Mouse (Mus musculus): Measurements from ENCODE around the gene Gnao1.

Gene Gnao1

DNA sequence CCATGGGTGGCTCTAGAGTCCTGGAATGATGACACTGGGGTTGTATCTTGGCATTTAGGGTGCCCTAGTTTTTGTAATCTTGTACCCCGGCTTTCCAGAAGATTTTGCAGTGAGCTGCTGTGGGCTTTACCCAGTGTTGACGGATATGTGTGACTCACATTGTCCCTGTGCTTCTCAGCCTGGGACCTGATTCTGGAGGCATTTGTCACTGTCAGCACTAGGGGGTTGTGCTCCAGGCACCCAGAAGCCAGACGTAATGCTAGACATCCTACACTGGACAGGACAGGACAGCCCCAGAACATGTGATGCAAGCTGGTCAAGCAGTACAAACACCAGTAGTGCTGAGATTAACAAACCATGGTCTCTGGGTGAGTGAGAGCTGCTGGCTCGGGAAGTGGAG is 136.0 kb downstream of the Gnao1 start:
- no peak for DNase-seq (ENCODE audit: low read depth)

DNA sequence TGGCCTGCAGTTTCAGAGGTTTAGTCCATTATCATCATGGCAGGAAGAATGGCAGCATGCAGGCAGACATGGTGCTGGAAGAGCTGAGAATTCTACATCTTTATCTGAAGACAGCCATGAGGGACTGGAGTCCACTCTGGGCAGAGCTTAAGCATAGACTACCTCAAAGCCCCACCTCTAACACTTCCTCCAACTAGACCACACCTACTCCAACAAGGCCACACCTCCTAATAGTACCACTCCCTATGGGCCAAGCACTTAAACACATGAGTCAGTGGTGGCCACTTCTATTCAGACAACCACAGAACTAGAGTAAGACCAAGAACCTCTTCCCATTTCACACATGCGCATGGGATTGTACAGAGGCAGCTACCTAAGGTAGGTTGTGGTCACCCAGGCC is 136.6 kb downstream of the Gnao1 start:
- DNase-seq (ENCODE audit: low read depth) = peak; percentile 38

DNA sequence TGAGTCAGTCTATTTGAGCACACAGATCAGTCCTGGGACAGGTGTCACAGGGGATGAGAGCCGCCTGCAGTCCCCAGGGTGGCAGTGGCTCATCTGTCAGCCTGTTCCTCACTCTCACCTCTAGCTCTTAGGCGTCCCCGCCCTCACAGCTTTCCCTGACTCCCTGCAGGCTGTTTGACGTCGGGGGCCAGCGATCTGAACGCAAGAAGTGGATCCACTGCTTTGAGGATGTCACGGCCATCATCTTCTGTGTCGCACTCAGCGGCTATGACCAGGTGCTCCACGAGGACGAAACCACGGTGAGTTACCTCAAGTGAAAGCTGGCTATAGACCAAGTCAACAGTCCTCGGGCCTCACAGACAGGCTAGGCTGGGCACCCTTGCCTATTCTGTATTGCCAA is 140.4 kb downstream of the Gnao1 start:
- DNase-seq (ENCODE audit: low read depth) = no peak

GRCm38 (mm10) chr8:93952511-93952910 is 142.7 kb downstream of the Gnao1 start:
- DNase-seq (ENCODE audit: low read depth) = no peak

DNA sequence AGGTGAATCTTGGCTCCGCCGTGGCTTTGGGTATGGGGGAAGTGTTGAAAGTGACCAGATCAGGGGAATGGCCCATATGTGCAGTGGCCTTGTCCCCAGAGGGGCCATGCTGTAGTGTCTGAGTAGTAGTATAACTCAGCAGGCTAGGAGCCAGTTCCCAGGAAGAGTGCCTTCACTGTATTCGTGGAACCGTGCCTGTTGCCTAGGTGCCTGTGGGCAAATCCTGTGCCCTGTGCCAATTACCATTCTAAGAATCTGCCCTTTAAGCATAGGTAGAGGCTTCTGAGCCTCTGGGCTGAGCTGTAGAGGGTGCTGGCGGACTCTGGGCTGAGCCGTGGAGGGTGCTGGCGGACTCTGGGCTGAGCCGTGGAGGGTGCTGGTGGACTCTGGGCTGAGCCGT is 148.6 kb downstream of the Gnao1 start:
- no peak for DNase-seq (ENCODE audit: low read depth)

DNA sequence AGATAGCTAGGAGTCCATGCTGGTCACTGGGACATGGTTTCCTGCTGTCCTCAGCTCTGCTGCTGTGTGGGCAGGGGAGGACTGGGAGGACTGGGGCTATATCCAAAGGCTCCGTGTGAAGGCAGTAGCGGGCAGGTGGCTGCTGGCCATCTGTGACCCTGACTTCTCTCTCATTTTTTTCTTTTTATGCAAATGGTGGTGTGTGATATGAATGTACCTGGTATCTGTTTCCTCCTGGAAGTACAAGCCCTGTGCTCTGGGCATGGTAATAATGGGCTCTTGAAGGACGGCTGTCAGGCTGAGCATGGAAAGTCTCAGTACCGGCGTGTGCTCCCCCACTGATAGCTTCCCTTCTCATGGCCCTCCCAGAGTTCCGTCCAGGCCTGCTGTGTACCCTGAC is 151.1 kb downstream of the Gnao1 start:
- no peak for DNase-seq (ENCODE audit: low read depth)

- DNase-seq (ENCODE audit: low read depth) = no peak
Observed at GRCm38 (mm10) chr8:93968293-93968692, 158.5 kb downstream of the Gnao1 start.

- peak; percentile 22 for DNase-seq (ENCODE audit: low read depth)
Observed at GRCm38 (mm10) chr8:93969626-93970340, 160.0 kb downstream of the Gnao1 start.

DNA sequence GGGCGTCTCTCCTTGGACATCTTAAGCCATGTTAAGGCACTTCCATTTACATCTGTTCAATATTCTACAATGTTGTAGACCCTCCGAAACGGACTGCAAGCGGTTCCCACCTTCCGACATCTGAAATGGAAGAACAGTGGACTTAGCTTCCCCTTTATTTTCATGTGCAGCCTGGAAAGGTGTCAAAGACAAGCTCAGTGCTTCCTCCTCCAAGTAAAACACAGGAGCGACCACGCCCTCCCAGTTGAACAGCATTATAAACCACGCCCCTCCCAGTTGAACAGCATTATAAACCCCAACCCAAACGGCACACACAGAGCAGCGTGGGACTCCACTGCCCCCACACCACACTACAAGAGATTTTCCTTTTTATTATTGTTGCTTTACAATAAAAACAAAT is 161.7 kb downstream of the Gnao1 start:
- no peak for DNase-seq (ENCODE audit: low read depth)

DNA sequence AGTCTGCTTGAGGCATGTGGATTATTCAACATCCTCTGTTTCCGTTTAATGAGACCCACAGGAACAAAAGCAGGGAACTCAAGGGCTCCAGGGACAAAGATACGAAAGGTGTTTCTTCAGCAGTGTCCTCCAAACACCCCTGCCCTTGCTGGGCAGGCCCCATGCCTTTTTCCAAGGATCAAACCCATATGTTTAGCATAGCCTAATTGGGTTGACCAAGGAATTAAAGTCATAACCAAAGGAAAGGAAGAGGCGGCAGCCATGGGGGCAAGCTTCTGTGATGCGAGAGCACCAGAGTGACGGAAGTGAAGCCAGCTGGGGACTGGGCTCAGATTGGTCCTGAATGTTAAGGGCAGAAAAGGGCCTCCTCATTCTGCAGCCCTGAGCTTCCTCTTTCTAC is 162.4 kb downstream of the Gnao1 start:
- DNase-seq (ENCODE audit: low read depth) = no peak

DNA sequence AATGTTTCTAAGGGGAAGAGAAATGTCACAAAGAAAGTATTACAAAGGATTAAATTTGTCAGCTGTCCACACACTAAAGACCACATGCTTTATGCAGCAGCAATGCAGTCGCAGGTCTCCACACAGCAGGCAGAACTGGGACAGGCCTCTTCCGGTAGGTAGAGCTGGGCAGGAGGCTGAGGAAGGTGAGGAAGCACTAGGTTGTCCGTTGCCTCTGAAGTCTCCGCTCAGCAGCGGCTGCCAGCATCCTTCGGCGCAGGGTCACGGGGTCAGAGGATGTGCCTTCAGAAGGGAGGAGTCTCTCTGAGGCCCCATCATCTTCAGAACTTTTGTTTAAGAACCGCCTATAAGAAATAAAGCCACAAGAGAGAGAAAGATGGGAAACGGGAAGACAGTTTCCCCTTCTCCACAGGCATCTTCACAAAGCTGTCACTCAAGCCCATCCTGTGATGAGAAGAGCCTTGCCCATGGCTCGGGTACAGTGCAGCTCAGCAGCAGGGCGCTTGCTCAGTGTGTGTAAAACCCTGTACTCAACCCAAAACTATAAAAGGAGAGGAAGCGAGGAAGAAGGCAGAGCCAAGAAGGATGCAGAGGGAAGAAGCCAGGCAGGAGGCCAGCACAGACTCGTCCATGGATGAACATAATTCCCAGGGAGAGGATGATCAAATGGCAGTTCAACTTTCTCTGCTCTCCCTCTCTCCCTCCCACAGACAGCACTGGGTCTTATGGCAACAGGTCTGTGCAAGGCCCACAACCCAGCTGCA is 163.4 kb downstream of the Gnao1 start:
- DNase-seq (ENCODE audit: low read depth) = no peak

DNA sequence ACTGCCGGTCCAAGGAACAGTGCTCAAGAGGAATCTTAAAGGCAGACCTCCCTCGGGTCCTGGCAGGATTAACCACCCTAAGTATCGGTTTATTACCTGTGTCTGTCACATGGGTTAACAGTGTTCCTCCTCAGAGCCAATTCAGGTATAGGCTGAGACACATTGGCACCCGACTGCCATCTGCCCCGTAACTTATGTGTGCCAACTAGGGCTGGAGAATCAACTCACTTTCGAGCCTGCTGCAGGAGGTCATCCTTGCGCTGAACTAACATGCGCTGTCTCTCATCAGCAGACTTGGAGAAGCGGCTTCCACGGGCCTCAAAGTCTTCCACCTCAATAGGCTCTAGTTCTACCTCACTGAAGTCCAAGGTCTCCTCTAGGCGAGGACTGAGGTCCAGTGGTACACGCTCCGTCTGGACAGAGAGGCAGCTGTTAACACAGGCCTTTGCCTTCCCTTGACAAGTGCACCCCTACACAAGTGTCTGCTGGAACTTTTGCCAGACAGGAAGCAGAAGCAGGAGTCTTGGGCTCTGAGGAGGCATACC is 164.1 kb downstream of the Gnao1 start:
- DNase-seq (ENCODE audit: low read depth) = no peak

DNA sequence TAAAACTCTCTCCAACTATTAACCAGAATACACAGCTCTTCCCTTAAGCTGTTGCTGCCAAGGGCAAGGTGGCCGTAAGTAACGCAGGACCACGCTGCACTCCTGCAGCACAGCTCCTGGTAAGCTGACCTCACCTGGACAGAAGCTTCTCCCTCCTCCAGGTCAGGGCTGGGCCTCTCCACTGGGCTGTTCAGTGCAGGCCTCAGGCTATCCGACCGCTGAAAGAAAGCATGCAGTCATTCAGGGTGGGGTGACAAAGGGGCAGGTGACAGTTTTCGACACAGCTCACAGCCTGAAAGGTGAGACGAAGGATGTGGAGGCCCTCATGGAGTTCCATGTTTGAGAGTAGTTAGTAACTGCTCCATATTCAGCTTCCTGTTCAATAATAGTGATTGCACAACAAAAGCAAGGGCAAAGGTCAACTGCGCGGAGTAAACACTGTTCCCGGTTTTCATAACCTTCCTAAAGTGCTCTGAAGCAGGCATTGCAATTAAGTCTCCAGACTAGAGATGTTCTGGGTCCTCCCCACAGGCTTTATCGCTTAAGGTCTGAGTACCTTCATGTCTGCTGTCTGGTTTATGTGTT is 164.9 kb downstream of the Gnao1 start:
- DNase-seq (ENCODE audit: low read depth) = no peak

DNA sequence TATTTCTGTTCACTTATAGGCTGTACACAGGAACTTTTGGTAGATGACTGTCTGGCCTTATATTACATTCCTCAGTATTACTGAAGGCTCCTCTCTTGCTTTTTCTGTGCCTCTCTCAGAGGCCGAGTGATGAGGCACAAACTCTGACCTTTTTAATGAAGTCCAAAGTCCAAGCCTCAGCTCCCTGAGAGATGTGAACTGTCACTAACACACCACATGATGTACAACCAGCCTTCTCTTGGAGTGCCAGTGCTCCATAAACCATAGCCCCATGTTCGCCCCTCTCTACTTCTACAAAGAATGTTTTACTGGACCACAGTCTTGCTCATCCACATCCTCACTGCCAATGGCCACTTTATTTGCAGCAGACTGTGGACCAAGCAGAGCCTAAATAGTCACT is 165.6 kb downstream of the Gnao1 start:
- no peak for DNase-seq (ENCODE audit: low read depth)

GRCm38 (mm10) chr8:93976446-93977211 is 166.9 kb downstream of the Gnao1 start:
- DNase-seq (ENCODE audit: low read depth) = no peak

DNA sequence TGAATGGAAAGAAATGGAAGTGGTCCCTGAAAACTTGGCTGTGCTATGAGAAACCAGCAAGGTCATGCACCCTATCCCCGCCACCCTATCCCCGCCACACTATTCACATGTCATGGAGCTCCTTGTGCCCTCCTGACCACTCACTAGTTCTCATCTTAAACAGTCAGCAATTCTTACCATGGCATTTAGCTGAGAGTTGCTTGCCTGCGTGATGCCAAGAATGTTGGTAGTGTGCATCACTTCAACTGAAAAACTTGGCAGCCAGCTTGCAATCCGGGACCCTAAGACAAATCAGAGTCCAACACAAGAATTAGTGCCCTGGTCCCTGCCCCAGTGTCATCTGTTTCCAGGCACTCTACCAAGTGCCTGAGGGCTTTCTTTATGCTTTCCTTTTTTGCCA is 170.4 kb downstream of the Gnao1 start:
- no peak for DNase-seq (ENCODE audit: low read depth)

DNA sequence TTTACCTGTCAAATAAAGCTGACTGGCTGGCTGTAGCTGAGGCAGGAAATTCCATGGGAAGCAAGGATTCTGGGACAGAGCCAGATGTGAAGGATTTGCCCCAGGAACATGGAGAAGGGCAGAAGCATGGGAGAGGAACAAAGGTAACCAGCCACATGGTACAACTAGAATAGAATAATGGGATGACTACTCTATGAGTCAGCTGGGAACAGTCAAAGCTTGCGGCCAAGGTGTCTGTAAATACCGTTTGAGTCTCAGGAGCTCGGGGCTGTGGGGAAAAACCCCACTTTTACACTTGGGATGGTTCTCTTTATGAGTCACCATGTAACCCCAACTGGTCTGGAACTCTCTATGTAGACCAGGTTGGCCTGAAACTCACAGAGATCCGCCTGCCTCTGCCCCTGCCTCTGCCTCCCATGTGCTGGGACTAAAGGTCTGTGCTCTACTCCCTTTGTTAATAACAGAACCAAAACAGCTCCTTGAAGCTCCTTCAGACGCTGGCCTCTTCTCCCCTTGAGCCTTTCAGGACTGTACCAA is 172.0 kb downstream of the Gnao1 start:
- DNase-seq (ENCODE audit: low read depth) = no peak

- DNase-seq (ENCODE audit: low read depth) = peak; percentile 34
Observed at GRCm38 (mm10) chr8:93983827-93984226, 174.1 kb downstream of the Gnao1 start.

- DNase-seq (ENCODE audit: low read depth) = no peak
Observed at GRCm38 (mm10) chr8:93984731-93985130, 175.0 kb downstream of the Gnao1 start.

DNA sequence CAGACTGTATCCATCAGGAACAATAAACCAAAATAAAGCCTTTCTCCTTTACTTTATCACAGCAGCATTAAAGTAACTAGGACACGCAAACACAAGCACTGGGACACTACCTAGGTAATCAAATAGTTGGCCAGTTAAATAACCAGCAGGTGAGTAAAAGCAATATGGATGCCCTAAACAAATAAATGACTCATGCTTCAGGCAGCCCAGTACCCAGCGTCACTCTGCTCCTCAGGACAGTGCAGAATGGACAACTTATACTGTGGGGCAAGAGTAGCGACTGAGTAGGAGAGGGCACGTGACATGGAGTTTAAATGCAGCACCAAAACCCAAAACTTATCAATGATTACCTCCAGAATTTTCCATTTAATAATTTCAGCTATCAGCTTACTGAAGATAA is 180.0 kb downstream of the Gnao1 start:
- no peak for DNase-seq (ENCODE audit: low read depth)

GRCm38 (mm10) chr8:93998961-93999360 is 189.2 kb downstream of the Gnao1 start:
- DNase-seq (ENCODE audit: low read depth) = no peak

GRCm38 (mm10) chr8:94004139-94004538 is 194.4 kb downstream of the Gnao1 start:
- no peak for DNase-seq (ENCODE audit: low read depth)

Data from NIH3T3 (cell line).